Mouse (Mus musculus) kidney, postnatal 4 days (tissue): ENCODE measurements around the gene Fasl.

Experiments
- DNase-seq, 2 experiments: peaks; one replicate each; pipeline ENCODE4 v3.0.0; 2021; ENCODE audit warnings: mixed read lengths in 2 of 2

Fasl gene

DNA sequence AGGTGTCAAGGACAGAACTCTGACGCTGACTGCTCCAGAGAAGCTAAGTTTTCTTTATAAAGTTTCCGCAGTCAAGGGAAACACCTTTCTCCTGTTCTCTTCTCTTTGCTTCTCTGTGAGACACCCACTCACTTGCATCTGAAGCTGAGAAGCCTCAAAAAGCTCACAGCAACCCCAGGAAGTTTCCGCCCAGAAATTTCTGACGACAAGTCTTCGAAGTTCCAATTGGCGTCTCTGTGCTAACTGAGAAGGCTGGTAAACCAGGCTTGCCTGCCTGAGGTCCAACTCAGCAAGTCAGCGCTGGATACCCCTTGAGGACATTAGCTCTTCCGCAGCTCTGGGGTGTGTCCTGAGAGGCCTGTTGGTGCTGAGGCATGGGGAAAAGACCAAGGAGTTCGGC, at the start of gene Fasl:
TSS of gene Fasl (minus strand) at position 157 of the 400 bp plus-strand sequence.
- DNase-seq: no peak

DNA sequence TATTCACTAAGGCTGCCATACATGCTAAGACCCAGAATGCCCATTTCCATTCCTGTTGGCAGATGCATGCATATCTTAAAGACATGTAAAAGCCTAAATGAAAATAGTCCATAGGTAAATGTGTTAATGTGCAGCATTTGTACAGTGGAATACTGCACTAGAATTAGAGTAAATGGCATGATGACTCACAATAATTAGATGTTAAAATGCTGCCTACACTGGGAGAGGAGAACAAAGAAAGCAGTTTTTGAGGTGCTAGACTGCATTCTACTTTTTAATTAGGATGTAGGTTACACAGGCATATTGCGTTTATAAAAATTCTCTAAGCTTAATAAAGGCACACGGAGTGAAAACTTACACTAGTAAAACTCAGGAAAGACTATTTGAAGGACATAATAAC, 38.4 kb upstream of the Fasl start:
- no peak for DNase-seq

DNA sequence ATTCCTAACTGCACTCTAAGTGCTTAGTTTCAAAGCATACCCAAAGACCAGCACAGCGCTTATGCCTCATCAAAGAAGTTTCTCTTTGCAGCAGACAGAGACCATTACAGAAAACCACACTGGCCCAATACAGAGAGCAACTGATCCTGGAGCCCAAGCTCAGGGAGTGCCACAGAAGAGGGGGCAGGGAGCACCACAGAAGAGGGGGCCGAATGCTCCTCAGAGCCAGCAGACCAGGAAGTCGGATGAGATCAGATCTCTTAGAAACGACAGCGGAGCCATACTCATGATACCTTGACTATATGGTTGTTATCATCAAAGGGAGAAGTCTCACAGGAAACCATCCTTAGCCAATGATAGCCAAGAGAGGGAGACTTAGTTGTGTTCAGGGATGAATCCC, 21.1 kb upstream of the Fasl start:
- no peak for DNase-seq

DNA sequence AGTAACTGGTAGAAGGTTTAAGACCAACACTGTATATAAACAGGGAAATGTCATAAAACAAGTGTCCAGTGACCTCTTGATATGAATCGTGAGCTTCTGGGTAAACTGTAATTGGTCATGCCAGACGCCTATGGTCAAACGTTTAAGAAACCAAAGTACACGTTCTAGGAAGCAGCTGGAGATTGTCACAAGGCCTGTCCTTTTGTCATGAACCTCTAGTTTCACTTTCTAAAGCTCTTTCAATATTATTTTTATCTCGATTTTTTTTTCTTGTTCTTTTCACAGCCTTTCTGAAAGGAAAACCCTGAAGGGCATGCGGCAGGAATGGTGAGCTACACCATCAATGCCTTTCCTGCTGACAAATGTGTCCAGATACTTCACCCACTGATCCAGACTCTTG, 20.7 kb upstream of the Fasl start:
- DNase-seq: no peak

DNA sequence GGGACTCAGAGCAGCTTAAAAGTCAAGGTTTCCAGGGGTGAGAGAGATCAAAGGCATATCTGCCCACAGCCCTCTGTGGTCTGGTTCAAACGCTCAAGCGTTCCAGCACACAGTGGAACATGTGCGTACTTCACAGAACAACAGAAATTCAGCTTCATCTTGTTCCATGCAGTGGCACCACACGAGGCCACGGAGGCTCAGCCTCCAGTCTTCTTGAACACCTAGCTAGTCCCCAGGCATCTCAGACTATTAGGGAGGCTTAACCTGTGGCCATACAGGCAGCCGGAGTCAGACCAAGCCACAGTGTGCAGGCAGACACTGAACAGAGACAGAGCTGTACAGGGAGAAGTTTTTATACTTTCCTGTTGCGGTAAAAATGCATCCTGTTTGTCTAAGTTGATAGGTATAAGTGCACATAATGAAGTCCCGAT, 16.3 kb upstream of the Fasl start:
- no peak for DNase-seq

DNA sequence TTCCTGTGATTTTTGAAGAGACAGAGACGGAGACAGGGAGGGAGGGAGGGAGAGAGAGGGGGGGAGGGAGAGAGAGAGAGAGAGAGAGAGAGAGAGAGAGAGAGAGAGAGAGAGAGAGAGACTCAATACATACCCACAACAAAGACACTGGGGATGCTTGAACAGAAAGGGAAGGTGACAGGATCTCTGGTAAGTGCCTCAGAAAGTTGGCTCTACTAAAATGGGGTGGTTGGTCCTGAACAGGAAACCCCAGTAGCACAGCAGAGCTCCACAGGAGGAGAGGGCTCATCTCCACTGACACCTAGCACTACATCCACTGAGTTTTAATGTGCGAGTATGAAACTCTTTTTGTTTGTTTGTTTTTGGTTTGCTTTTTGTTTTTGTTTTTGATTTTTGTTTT, 13.0 kb upstream of the Fasl start:
- no peak for DNase-seq

DNA sequence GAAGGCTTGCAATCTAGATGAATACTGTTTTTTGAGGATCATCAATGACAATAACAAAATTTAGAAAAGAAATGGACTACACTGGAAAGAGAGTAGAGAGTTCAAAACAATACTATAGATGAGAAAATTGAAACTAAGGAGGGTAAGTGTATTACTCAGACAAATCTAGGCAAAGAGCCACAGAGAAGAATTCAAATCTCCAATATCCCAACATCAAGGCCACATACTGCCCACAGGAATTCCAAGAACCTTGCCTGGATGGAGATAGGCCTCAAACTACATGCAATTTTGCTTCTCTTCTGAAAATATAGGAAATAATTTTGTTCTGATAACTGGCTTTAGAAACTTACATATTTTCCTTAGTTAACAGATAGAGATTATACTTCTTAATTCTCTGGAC, 12.0 kb upstream of the Fasl start:
- no peak for DNase-seq

DNA sequence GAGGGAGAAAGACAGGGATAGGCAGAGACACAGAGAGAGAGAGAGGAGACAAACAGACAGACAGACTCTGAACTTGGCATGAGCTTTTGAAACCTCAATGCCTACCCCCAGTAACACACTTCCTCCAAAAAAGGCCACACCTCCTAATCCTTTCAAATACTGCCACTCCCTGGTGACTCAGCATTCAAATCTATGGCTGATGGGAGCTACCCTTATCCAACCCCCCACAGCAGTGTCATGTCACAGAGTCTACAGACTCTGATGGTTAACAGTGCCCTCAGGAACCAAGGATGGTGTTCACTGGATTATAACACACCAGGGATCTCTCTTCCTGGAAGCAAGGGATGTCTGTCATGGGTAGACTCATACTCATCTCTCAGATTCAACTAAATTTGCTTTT, 11.5 kb upstream of the Fasl start:
- no peak for DNase-seq

DNA sequence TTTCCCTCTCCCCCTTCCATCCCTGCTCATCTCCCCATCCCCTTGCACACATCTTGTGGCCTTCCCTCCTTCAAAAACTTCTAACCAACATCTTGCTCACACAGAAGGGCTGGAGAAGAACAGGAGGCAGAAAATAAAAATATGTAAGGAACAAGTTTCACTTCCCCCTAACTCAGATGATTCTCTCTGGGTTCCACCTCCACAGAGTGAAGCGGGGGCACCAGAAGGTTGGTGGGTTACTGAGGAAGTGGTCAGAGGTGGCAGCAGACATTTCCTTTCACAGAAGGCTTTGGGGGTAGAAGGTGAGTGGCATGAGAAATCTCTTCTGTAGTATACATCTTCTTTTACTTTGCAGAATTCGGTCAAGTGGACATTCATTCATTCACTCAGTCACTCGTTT, 10.6 kb upstream of the Fasl start:
- no peak for DNase-seq

DNA sequence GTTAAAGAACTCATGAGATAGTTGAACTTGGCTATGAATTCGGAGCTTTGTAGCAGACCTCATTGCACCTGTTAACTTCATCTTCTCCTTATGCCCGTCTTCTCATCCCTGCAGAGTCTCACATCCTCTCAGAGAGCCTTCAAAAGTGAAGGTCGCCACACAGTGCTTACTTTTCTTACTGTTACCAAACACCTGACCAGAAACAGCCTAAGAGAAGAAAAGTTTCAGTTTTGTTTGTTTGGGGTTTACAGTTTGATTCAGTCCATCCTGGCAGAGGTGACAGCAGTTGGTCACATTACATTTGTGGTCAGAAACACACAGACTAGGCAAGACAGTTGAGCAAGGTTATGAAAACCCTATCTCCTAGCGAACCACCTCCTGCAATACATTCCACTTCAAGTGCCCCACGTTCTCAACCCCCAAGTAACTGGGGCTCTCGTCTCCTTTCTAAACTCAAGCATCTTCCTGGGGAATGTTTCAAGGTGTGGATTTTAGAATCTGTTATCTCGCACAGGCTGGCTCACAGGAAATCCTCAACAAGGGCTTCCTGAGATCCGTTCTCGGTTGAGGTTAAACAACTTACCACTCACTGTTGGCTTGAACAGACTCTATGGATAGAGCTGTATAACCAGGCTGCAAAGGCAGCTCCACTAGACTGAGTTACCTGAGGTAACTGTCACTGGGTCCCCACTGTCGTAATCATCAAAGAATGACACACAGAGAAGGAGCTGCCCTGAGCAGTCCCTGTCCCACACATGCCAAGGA, 6.3 kb upstream of the Fasl start:
- DNase-seq: no peak

DNA sequence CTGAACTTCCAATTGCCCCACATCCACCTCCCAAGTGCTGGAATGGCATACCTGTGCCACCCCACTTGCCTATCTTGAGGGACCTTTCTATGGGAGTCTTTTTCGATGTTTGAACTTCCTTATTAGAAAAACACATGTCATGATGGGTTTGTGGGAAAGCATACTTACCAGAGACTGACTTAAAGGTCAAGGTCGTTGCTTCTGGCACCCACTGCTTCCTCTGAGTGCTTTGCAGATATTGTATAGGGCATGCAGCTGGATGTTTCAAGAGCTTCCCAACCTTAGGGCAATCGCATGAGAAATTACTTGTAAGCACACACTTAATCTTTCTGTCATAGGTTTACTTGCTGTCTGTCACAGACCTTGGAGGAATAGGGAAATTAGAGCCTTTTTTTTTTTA, 5.0 kb upstream of the Fasl start:
- DNase-seq: no peak

DNA sequence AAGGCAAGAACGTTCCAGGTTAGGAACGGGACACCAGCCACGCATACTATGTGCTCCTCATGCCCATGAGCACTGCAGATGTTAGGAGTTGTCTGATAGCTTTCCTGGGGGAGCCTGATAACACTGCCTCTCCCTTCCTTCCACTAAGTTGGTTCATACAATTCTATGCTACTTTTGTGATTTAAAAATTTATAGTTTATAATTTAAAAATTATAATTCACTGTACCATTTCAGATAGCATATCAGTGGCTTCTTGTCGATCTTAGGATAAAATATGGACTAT, 4.3 kb upstream of the Fasl start:
- DNase-seq: no peak

DNA sequence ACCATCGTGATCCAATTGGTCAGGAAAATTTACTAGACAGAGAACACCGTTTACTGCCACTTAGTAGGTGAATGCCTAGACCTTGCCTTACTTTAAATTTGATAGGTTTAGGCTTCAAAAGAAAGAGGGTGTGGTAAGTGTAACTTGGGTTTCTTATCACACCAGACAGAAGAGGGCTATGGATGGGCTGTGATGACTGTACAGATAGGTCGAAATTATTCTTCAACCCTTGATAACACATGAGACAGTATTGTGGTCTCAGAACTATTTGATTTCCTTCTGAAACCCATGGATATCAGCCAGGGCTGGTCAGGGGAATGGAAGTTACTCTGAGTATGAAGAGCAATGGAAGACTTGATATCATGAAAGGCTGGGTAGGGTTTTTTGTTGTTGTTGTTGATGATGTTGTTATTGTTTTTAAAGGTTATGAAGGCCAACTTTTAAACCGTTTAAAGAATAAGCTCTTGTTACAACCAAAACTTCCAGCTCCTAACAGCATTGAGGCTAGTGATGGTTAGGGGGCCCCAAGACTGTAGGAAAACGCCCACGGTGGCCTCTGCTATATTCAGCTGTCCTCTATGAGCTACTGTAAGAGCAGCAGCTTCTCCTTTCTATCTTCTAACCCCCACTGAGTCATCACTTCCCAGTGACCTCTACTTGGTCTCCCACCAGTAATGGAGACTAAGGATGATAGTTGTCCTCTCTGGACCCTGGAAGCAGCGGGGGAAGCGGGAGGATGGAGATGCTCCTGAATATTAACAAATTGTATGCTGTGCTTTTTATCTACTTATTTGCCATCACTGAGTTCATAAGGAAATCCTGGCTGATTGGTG, 3.8 kb upstream of the Fasl start:
- no peak for DNase-seq

DNA sequence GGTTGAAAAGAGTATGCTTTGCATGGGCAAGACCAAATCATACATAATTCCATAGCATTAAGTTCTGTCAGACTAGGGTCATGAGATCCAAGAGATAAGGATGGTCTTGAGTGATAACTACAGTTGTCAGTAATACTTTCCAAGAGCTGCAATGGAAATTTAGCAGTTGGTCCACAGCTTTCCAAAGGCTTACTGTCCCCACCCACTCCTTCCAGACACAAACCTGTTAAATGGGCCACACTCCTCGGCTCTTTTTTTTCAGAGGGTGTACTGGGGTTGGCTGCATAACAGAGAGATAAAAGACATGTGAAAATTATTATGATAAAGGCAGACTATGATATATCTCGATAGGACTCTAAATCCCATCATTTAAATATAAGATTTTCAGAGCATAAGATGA, 5.6 kb downstream of the Fasl start:
- DNase-seq: no peak

DNA sequence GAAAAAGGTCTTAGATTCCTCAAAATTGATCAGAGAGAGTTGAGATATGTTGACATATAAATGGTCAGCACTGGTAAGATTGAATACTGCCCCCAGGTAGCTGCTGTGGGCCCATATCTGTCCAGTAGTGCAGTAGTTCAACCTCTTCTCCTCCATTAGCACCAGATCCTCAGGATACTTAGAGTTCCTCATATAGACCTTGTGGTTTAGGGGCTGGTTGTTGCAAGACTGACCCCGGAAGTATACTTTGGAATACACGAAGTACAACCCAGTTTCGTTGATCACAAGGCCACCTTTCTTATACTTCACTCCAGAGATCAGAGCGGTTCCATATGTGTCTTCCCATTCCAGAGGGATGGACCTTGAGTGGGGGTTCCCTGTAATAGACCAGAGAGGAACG, 6.7 kb downstream of the Fasl start:
- DNase-seq: no peak

DNA sequence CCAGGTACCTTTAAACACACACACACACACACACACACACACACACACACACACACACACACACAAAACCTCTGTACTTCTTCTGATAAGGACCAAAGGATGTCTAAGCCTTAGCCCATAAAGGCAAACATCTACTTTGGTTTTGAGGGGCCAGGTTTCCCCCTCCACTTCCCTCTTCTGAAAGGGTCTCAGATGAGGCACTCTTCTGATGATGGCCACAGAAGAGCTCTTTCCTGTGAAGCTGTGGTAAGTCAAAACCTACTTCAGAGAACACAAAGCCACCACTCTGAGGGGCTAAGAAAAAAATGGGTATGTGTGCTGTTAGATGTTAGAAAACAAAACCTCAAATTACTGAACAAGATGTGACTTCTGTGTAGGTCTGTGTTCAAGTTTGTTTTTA, 9.2 kb downstream of the Fasl start:
- no peak for DNase-seq

DNA sequence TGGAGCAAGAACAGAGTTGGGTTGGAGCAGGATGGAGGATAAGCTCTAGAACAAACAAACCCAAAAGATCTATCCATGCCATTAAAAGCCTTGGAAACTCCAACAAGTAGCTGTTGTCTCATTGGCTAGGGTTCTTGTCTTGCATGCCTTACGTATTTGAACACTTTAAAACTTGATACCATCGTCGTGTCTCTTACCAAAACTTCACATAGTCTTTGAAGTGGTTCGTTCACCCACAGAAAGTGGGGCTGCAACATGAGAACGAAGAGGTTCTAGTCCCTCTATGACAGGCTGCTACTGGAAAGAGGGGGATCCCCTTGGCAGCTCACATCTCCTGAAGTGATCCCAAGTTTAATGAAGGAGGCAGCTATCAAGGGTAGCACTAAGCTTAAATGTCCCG, 13.1 kb downstream of the Fasl start:
- no peak for DNase-seq

DNA sequence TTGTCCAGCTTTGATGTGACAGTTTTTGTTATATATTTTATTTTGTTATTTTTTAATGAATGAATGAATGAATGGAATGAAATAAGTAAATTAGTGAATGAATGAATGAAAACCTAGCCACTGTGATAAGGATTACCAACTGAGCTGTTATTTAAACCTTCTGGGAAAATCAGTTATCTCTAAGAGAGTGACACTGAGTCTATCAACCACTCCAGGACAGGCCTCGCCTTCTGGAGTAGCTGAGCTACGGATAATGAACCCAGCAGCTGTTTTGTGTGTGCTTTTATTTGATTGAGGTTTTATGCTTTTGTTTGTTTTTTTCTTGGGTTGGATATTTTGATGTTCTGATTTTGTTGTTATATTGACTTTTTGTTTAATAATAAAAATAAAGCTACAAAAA, 17.0 kb downstream of the Fasl start:
- DNase-seq: no peak

DNA sequence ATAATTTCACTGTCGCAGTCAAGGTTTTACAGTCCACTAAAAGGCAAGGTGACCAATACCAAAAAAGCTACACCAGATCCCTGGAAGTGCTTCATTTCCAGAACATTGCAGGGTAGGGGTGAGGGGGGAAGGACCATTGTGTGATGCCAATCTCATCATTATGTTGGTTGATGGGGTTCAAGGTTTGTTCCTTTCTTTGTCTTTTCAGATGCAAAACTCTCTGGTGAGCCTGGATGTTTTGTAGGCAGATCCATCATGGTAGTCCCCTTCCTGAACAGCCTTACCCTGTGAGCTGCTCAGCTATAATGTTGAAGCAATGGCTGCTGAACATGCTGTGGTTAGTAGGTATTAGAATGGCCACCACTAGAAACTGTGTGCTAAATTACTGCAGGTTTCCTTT, 19.0 kb downstream of the Fasl start:
- DNase-seq: no peak

DNA sequence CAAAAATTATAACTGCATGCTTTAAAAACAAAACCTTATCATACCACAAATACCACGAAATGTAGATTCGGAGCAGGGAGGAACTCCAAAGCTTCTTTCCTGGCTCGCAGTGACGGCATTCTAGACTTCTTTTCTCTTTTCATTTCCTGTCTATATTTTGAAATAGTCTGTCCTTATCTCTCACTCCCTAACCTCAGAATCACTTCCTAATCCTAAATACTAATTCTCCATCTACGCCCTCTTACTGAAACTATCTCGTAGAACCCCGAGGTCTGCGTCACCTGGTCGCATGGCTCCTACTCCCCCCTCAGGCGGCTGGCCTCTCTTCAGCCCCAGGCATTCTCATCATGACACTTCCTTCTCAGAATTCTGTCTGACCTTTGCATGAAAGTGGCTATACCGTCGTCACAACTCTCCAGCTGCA, 21.2 kb downstream of the Fasl start:
- DNase-seq: no peak

DNA sequence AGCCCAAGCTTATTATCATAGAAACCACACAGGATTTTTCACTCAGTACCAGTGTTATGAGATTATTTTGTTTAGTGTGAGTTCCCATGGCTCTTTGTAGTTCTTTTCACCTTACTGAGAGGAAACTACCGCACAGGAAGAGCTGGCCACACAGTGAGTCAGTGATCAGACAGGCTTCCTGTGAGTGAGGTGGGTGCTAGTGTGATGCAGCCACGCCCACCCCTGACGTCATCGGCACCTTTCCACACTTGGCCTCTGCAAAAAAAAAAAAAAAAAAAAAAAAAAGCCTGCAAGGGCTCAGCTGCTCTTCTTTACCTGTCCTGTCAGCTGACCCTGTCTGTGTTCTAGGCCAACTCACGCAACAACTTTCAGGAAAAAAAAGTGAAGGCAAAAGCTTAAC, 21.6 kb downstream of the Fasl start:
- DNase-seq: peak; percentile 39 to 54

DNA sequence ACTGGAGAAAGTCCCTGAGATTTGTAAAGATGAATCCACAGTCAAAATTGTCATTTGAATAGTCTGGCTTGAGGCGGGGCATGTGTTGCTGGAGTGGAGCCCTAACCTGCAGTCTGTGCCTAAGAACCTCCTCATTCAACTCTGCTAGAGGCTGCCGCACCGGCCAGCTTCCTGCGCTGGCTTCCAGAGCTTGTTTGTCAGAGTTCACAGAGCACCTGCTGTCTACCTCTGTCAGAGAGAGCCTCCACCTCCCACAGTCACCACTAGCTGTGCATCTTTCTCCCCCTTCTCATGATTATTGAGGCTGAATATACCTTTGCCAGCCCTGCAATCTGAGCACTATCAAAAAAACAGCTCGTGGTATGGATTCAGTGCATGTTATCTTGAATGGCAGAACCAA, 22.4 kb downstream of the Fasl start:
- DNase-seq: no peak

DNA sequence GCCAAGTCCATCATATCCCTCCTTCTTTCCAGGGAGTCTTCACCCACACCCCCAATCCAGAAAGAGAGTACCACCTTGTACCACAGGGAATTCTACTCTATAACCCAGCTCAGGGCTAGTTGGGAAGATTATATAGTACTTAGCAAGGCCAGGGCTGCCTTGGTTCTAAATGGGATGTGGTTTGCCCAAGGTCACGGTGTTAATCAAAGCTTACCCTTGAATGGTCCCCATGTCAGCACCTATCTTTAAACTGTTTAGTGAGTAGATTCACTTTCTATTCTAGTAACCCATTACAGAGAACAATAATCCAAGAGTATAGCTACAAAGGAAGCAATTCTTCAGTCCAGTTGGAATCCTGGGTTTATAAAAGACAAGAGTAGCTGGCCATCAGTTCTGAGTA, 23.3 kb downstream of the Fasl start:
- DNase-seq: no peak

DNA sequence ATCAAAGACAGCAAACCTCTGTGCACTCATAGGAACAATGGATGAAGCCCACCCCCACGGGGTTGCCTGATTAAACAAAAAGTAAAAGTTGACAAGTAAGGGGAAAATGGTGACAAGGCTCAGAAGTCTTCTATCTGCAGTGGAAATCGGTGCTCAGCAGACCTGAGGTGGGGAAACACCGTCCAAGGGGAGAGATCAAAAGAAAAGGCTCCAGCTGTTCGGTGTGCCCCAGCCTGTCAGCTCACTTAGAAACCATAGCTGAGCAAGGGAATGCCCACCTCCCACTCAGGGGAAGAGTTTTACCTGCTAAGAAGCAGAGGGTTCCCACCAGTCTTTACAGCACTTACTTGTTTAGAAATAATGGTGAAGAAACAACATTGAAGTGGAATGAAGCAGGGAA, 26.7 kb downstream of the Fasl start:
- no peak for DNase-seq

DNA sequence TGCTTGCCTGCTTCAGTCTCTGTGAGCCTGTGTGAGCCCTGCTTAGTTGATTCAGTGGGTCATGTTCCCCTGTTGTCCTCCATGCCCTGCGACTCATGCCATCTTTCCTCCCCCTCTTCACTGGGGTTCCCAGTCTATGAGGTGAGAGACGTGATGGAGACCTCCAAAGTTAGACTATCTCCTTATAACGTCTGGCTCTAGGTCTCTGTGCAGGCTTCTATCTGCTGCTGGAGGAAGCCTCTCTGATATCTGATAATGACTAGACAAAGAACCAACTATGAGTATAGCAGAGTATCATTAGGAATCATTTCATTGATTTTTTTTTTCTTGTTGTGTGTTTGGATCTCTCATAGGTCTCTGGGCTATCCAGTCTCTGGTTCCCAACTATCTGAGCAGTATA, 31.7 kb downstream of the Fasl start:
- no peak for DNase-seq
